25 mouse cellular contexts compared by ENCODE assay signal in the genomic region with DNA sequence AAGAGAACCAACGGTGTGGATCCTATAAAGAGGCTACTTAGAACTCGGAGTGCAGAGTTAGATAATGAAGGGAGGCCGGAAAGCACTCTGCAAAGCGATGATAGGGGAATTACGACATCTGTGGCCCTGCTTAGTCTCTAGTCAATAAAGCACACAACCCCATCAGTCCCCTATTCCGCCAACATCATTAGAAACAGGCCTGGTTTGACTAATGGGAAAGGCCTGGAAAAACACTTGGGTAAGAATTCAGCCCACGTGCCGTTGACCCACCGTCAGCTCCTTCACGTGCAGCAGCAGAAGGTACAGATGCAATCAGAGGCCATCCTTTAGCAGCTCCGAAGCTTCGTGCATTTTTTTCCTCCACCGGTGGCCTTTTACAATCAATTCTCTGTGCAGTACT.
A peak's percentile ranks its signal among the peaks of the same experiment; 100 is the strongest.
DNase-seq lines count a peak whose midpoint lies in the region; ATAC-seq lines count a peak whose summit lies in the region.
"Had no signal": no experiment of that assay in that cellular context is flagged by ENCODE, and none has a peak within 500 bp of the region (broad histone marks: within the 10 kb centered on the region; RNA-seq: fewer than 3 reads in every experiment).

No protein-coding gene starts in this region.

- no peaks in the 10 kb centered on the region for H3K9me3 ChIP-seq in neural tube, embryonic 15.5 days (replicated peaks)
- H3K9me3 ChIP-seq in limb, embryonic 11.5 days (ENCODE audit: control insufficient read depth, low read length): no peaks in the 10 kb centered on the region
- H3K9me3 ChIP-seq: embryonic facial prominence, embryonic 12.5 days; forebrain, embryonic 13.5 days had no signal

- no peak overlapping the region for H3K27ac ChIP-seq in neural tube, embryonic 15.5 days (replicated peaks)
- H3K27ac ChIP-seq in limb, embryonic 11.5 days (replicated peaks; ENCODE audit: low read depth, low read length): no peak overlapping the region
- H3K27ac ChIP-seq: embryonic facial prominence, embryonic 12.5 days; forebrain, embryonic 13.5 days had no signal

- no peak overlapping the region for H3K9ac ChIP-seq in neural tube, embryonic 15.5 days (replicated peaks)
- H3K9ac ChIP-seq in limb, embryonic 11.5 days (ENCODE audit: low read length): no peak overlapping the region
- H3K9ac ChIP-seq: embryonic facial prominence, embryonic 12.5 days; forebrain, embryonic 13.5 days had no signal

- no peaks in the 10 kb centered on the region for H3K27me3 ChIP-seq in neural tube, embryonic 15.5 days (replicated peaks)
- no peaks in the 10 kb centered on the region for H3K27me3 ChIP-seq in limb, embryonic 11.5 days (ENCODE audit: control insufficient read depth, insufficient read depth, low read length)
- H3K27me3 ChIP-seq: CH12.LX; embryonic facial prominence, embryonic 12.5 days; forebrain, embryonic 13.5 days; Patski had no signal

- peaks cover 13% of the 10 kb centered on the region for H3K4me1 ChIP-seq in neural tube, embryonic 15.5 days
- no peaks in the 10 kb centered on the region for H3K4me1 ChIP-seq in limb, embryonic 11.5 days (ENCODE audit: control insufficient read depth, insufficient read depth, low read length)
- H3K4me1 ChIP-seq: embryonic facial prominence, embryonic 12.5 days had no signal

- no peaks in the 10 kb centered on the region for H3K36me3 ChIP-seq in neural tube, embryonic 15.5 days
- H3K36me3 ChIP-seq in limb, embryonic 11.5 days (ENCODE audit: control insufficient read depth, insufficient read depth, low read length): no peaks in the 10 kb centered on the region
- H3K36me3 ChIP-seq: embryonic facial prominence, embryonic 12.5 days; G1E had no signal

- no peak for ATAC-seq in neural tube, embryonic 15.5 days (ENCODE audit: low FRiP score)
- peak; percentile 51; the same call in 1 of the 2 replicates for ATAC-seq in limb, embryonic 11.5 days (ENCODE audit: insufficient number of reproducible peaks, low FRiP score, low TSS enrichment, low read depth)
- ATAC-seq: activated CD4-positive, CD25-positive, alpha-beta regulatory T cell, adult 4 months; CD4-positive, CD25-positive, alpha-beta regulatory T cell, adult 4 months; forebrain, embryonic 13.5 days; forebrain, embryonic 16.5 days; Patski had no signal

- DNase-seq in embryo, embryonic 10.5 days (ENCODE audit: low spot score): peak; percentile 36
- DNase-seq in embryo, embryonic 9.5 days (ENCODE audit: extremely low spot score): no peak
- DNase-seq in neural tube, embryonic 10.5 days (ENCODE audit: extremely low spot score, low spot score): peak; percentile 16
- DNase-seq in forelimb bud, embryonic 11.5 days (ENCODE audit: low read depth, low spot score): peak; percentile 48
- peak; percentile 41 for DNase-seq in limb, embryonic 11.5 days (ENCODE audit: low spot score)
- no peak for DNase-seq in thymus, postnatal 36 days
- no peak for DNase-seq in kidney, adult 11 months
- DNase-seq: adrenal gland, adult 8-10 months; adrenal gland, postnatal 14 days; adrenal gland, postnatal 36 days; B cell, adult 2 months; cerebellum, adult 11-12 months; cerebellum, adult 2 months; cerebellum, adult 9-10 months; cerebellum, postnatal 10 days; cerebellum, postnatal 25 days had no signal

- no peak overlapping the region for H3K4me3 ChIP-seq in neural tube, embryonic 15.5 days (replicated peaks)
- H3K4me3 ChIP-seq in limb, embryonic 11.5 days (ENCODE audit: low read depth, low read length): no peak overlapping the region
- H3K4me3 ChIP-seq: embryonic facial prominence, embryonic 12.5 days; forebrain, embryonic 13.5 days had no signal

- WGBS in neural tube, embryonic 15.5 days: 58% methylated on average over 13 of the region's 13 CpGs
- WGBS in limb, embryonic 11.5 days: 30% methylated on average over 13 of the region's 13 CpGs

- no peak overlapping the region for H3K4me2 ChIP-seq in neural tube, embryonic 15.5 days
- no peak overlapping the region for H3K4me2 ChIP-seq in limb, embryonic 11.5 days (ENCODE audit: low read depth, severe bottlenecking)
- H3K4me2 ChIP-seq: embryonic facial prominence, embryonic 12.5 days; forebrain, embryonic 13.5 days had no signal

Comparison
In these comparisons a context has a peak if more than half of its experiments do, and no peak if none do; other contexts are left out.
1. DNase-seq: peak in embryo, embryonic 10.5 days (single experiment), neural tube, embryonic 10.5 days (single experiment), forelimb bud, embryonic 11.5 days (single experiment) and limb, embryonic 11.5 days (single experiment); none in embryo, embryonic 9.5 days (single experiment), thymus, postnatal 36 days (0 of 2) and kidney, adult 11 months (single experiment).